In the genomic region with DNA sequence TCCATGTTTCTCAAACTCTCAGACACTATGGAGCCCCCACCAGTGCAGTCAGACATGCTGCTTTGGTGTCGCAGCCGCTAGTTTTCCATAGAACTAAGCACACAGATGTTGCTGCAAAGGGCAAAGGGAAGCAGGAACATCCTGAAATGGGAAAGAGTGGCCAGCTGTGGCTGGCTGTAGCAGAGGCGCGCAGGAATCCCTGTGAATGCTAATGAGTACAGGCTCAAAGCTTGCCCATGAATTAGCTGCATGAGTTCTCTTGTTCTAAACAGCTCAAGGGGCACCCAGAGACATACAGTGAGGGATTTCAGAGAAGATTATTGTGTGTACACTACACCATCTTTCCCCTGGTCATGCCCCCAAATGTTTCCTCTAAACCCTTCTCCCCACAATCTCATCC, we compare ENCODE assay signal across 17 mouse cellular contexts.
DNase-seq lines count a peak whose midpoint lies in the region; ATAC-seq and TF ChIP-seq lines count a peak whose summit lies in the region.
"Had no signal": no experiment of that assay in that cellular context is flagged by ENCODE, and none has a peak within 500 bp of the region (broad histone marks: within the 10 kb centered on the region; RNA-seq: fewer than 3 reads in every experiment).

No protein-coding gene starts in this region.

- no peak overlapping the region for H3K4me3 ChIP-seq in forebrain, embryonic 14.5 days (ENCODE audit: low read depth, low read length)
- H3K4me3 ChIP-seq in forebrain, embryonic 11.5 days (ENCODE audit: low read depth, low read length): no peak overlapping the region
- no peak overlapping the region for H3K4me3 ChIP-seq in midbrain, embryonic 12.5 days
- no peak overlapping the region for H3K4me3 ChIP-seq in midbrain, embryonic 10.5 days
- no peak overlapping the region for H3K4me3 ChIP-seq in midbrain, embryonic 16.5 days (ENCODE audit: low read depth, low read length)
- H3K4me3 ChIP-seq: embryonic facial prominence, embryonic 13.5 days; heart, embryonic 12.5 days; hindbrain, embryonic 10.5 days; intestine, embryonic 15.5 days had no signal

- no peak for TF ChIP-seq CTCF in brain, embryonic 14.5 days (IDR thresholded peaks at IDR 0.05; ENCODE audit: borderline replicate concordance, extremely low read depth, insufficient read depth, insufficient read length)

- no peak overlapping the region for H3K4me2 ChIP-seq in forebrain, embryonic 14.5 days (ENCODE audit: low read length)
- no peak overlapping the region for H3K4me2 ChIP-seq in forebrain, embryonic 11.5 days (ENCODE audit: low read depth, low read length, severe bottlenecking)
- H3K4me2 ChIP-seq in midbrain, embryonic 12.5 days (replicated peaks): no peak overlapping the region
- no peak overlapping the region for H3K4me2 ChIP-seq in midbrain, embryonic 16.5 days (ENCODE audit: low read length)
- H3K4me2 ChIP-seq: embryonic facial prominence, embryonic 13.5 days; heart, embryonic 12.5 days; intestine, embryonic 15.5 days had no signal

- H3K9me3 ChIP-seq in forebrain, embryonic 14.5 days (replicated peaks; ENCODE audit: control insufficient read depth, low read length): no peaks in the 10 kb centered on the region
- H3K9me3 ChIP-seq in forebrain, embryonic 11.5 days (ENCODE audit: control insufficient read depth, low read length): no peaks in the 10 kb centered on the region
- H3K9me3 ChIP-seq in midbrain, embryonic 12.5 days: no peaks in the 10 kb centered on the region
- no peaks in the 10 kb centered on the region for H3K9me3 ChIP-seq in midbrain, embryonic 10.5 days (replicated peaks)
- no peaks in the 10 kb centered on the region for H3K9me3 ChIP-seq in midbrain, embryonic 16.5 days (replicated peaks; ENCODE audit: control insufficient read depth, low read length, poor library complexity, severe bottlenecking)
- H3K9me3 ChIP-seq: embryonic facial prominence, embryonic 13.5 days; heart, embryonic 12.5 days; hindbrain, embryonic 10.5 days; intestine, embryonic 15.5 days had no signal

- 58% methylated on average over 4 of the region's 4 CpGs for WGBS in forebrain, embryonic 14.5 days
- 77% methylated on average over 4 of the region's 4 CpGs for WGBS in forebrain, embryonic 11.5 days
- WGBS in midbrain, embryonic 12.5 days: 74% methylated on average over 4 of the region's 4 CpGs
- 86% methylated on average over 4 of the region's 4 CpGs for WGBS in midbrain, embryonic 10.5 days
- 59% methylated on average over 4 of the region's 4 CpGs for WGBS in midbrain, embryonic 16.5 days

- no peak for TF ChIP-seq POLR2A in brain, embryonic 14.5 days (IDR thresholded peaks at IDR 0.05; ENCODE audit: borderline replicate concordance, extremely low read depth, insufficient read depth, insufficient read length, poor library complexity, severe bottlenecking)

- intact Hi-C loops in gastrocnemius, postnatal 14 days (cut with DNase I; ENCODE audit: low total_unique reads): no loop called here

- DNase-seq in forebrain, embryonic 14.5 days (ENCODE audit: low spot score): peak; percentile 12
- no peak for DNase-seq in forebrain, embryonic 11.5 days (ENCODE audit: low spot score)
- DNase-seq in midbrain, embryonic 10.5 days (ENCODE audit: low spot score): no peak
- DNase-seq in brain, embryonic 14.5 days (ENCODE audit: low read depth): peak; percentile 45
- DNase-seq in heart, adult 11 months: no peak
- DNase-seq in gastrocnemius, postnatal 14 days: no peak
- DNase-seq: adrenal gland, postnatal 10 days; cerebellum, adult 18-20 months; cerebellum, adult 9-11 months; cerebellum, postnatal 36 days; gastrocnemius, postnatal 10 days had no signal

- no peaks in the 10 kb centered on the region for H3K36me3 ChIP-seq in forebrain, embryonic 14.5 days (ENCODE audit: control insufficient read depth, insufficient read depth, low read length)
- no peaks in the 10 kb centered on the region for H3K36me3 ChIP-seq in forebrain, embryonic 11.5 days (ENCODE audit: control insufficient read depth, insufficient read depth, low read length)
- H3K36me3 ChIP-seq in midbrain, embryonic 12.5 days: no peaks in the 10 kb centered on the region
- no peaks in the 10 kb centered on the region for H3K36me3 ChIP-seq in midbrain, embryonic 10.5 days
- no peaks in the 10 kb centered on the region for H3K36me3 ChIP-seq in midbrain, embryonic 16.5 days (ENCODE audit: control insufficient read depth, insufficient read depth, low read length)
- H3K36me3 ChIP-seq: embryonic facial prominence, embryonic 13.5 days; heart, embryonic 12.5 days; hindbrain, embryonic 10.5 days; intestine, embryonic 15.5 days had no signal

- no peak overlapping the region for H3K9ac ChIP-seq in forebrain, embryonic 14.5 days (ENCODE audit: low read length)
- no peak overlapping the region for H3K9ac ChIP-seq in forebrain, embryonic 11.5 days (ENCODE audit: low read length)
- H3K9ac ChIP-seq in midbrain, embryonic 12.5 days (replicated peaks): no peak overlapping the region
- no peak overlapping the region for H3K9ac ChIP-seq in midbrain, embryonic 16.5 days (ENCODE audit: low read depth, low read length)
- H3K9ac ChIP-seq: embryonic facial prominence, embryonic 13.5 days; heart, embryonic 12.5 days; intestine, embryonic 15.5 days had no signal

- no peaks in the 10 kb centered on the region for H3K27me3 ChIP-seq in forebrain, embryonic 14.5 days (replicated peaks; ENCODE audit: control insufficient read depth, insufficient read depth, low read length)
- no peaks in the 10 kb centered on the region for H3K27me3 ChIP-seq in forebrain, embryonic 11.5 days (ENCODE audit: control insufficient read depth, insufficient read depth, low read length)
- no peaks in the 10 kb centered on the region for H3K27me3 ChIP-seq in midbrain, embryonic 12.5 days
- no peaks in the 10 kb centered on the region for H3K27me3 ChIP-seq in midbrain, embryonic 10.5 days (ENCODE audit: low read depth, poor library complexity, severe bottlenecking)
- no peaks in the 10 kb centered on the region for H3K27me3 ChIP-seq in midbrain, embryonic 16.5 days (ENCODE audit: control insufficient read depth, insufficient read depth, low read depth, low read length)
- H3K27me3 ChIP-seq: embryonic facial prominence, embryonic 13.5 days; heart, embryonic 12.5 days; intestine, embryonic 15.5 days had no signal

- no peak for ATAC-seq in forebrain, embryonic 14.5 days
- ATAC-seq in forebrain, embryonic 11.5 days (replicated peaks; ENCODE audit: low FRiP score): no peak
- 0 out of 2 replicates have a peak, but pooled peaks have one; percentile 23 for ATAC-seq in midbrain, embryonic 12.5 days (ENCODE audit: low FRiP score, low read depth)
- ATAC-seq in midbrain, embryonic 16.5 days: peak; percentile 30; the same call in 1 of the 2 replicates
- ATAC-seq: intestine, embryonic 15.5 days had no signal

- H3K27ac ChIP-seq in forebrain, embryonic 14.5 days (ENCODE audit: low read depth, low read length): no peak overlapping the region
- no peak overlapping the region for H3K27ac ChIP-seq in forebrain, embryonic 11.5 days (ENCODE audit: low read depth, low read length)
- no peak overlapping the region for H3K27ac ChIP-seq in midbrain, embryonic 12.5 days (replicated peaks)
- H3K27ac ChIP-seq in midbrain, embryonic 10.5 days (replicated peaks): no peak overlapping the region
- no peak overlapping the region for H3K27ac ChIP-seq in midbrain, embryonic 16.5 days (ENCODE audit: low read length)
- H3K27ac ChIP-seq: embryonic facial prominence, embryonic 13.5 days; hindbrain, embryonic 10.5 days; intestine, embryonic 15.5 days had no signal

- H3K4me1 ChIP-seq in forebrain, embryonic 14.5 days (ENCODE audit: control insufficient read depth, insufficient read depth, low read length): 0 out of 2 replicates have a peak, but pooled peaks cover 3% of the 10 kb centered on the region
- H3K4me1 ChIP-seq in forebrain, embryonic 11.5 days (replicated peaks; ENCODE audit: control insufficient read depth, insufficient read depth, low read length): peaks cover 4% of the 10 kb centered on the region; the same call in 1 of the 2 replicates
- 0 out of 2 replicates have a peak, but pooled peaks cover 7% of the 10 kb centered on the region for H3K4me1 ChIP-seq in midbrain, embryonic 12.5 days
- peaks cover 4% of the 10 kb centered on the region; the same call in 1 of the 2 replicates for H3K4me1 ChIP-seq in midbrain, embryonic 10.5 days
- H3K4me1 ChIP-seq in midbrain, embryonic 16.5 days (ENCODE audit: control insufficient read depth, insufficient read depth, low read length): no peaks in the 10 kb centered on the region
- H3K4me1 ChIP-seq: embryonic facial prominence, embryonic 13.5 days; heart, embryonic 12.5 days; intestine, embryonic 15.5 days had no signal

Comparison
In these comparisons a context has a peak if more than half of its experiments do, and no peak if none do; other contexts are left out.
1. DNase-seq: peak in forebrain, embryonic 14.5 days (single experiment) and brain, embryonic 14.5 days (single experiment); none in forebrain, embryonic 11.5 days (single experiment), midbrain, embryonic 10.5 days (single experiment), heart, adult 11 months (single experiment) and gastrocnemius, postnatal 14 days (single experiment).
2. ATAC-seq: peak in midbrain, embryonic 12.5 days (single experiment) and midbrain, embryonic 16.5 days (single experiment); none in forebrain, embryonic 14.5 days (single experiment) and forebrain, embryonic 11.5 days (single experiment).